Mouse (Mus musculus): ENCODE results near the gene Psg19. TPM values are rescaled to one million over a fixed set of nuclear protein-coding genes. Genes with fewer than 3 reads are reported as not detected.
"Not testable (repeated sequence)": the region's sequence is repeated elsewhere in the genome, so short reads cannot be mapped to it uniquely, and the experiment has no call there.

Gene Psg19
- total RNA-seq (2021): not detected
- long read RNA-seq, experiment 1: 0 reads
- long read RNA-seq, experiment 2: 0 reads

GRCm38 (mm10) chr7:18798420-18798819, at the start of gene Psg19:
Gene Psg19 (minus strand): TSS chr7:18798520.
- no peak for DNase-seq (ENCODE audit: low spot score)

GRCm38 (mm10) chr7:18844811-18845210, 46.5 kb upstream of the Psg19 start:
- no peak for DNase-seq (ENCODE audit: low spot score)

DNA sequence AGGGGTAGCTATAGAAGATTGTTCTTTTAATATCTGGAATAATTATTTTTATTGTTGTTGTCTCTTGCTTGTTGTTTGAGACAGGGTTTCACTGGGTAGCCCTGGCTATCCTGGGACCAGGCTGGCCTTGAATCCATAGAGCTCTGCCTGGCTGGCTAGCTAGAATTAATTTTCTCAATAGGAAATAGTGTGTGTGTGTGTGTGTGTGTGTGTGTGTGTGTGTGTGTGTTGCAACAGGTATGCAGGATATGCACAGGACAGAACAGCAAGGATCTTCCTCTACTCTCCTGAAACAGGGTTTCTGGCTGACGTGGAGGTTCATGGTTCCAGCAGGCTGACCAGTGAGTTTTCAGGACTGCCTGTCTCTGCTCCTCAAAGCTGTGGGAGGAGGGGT, 42.9 kb upstream of the Psg19 start:
- no peak for DNase-seq (ENCODE audit: low spot score)

DNA sequence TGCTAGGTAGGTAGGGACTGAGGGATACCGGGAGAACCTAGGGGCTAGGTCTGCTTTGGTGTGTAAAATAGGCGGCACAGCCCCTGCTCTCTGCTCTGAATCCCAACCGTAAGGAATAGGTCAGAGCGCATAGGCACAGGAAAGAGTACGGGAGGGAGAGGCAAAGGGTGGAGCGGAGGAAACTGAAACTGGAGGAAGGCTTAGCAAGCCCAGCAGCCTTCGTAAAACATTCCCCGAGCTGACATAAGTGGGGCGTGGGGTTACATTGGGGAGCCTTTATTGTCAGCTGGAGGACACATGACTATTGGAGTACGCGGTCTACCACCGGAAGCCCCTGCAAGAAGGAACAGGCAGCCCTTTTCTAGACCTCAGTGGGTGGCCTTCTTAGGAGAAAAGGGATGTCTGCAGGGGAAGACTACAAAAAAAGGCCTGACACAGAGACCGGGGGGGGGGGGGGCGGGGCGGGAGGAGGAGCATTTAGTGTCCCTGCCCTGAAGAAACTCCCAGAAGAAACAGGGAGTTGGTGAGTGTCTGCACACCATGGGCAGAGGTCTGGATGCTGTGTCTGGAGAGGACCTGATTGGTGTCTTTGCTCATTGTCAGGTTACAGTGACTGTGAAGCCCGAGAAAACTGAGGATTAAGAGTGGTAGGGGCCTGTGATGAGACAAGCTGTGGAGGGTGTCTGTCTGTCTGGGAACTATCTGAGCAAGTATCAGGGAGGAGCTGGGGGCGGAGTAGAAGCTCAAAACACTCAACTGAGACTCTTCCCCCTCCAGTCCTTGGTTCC, 42.3 kb upstream of the Psg19 start:
- DNase-seq (ENCODE audit: low spot score): peak; percentile 60

DNA sequence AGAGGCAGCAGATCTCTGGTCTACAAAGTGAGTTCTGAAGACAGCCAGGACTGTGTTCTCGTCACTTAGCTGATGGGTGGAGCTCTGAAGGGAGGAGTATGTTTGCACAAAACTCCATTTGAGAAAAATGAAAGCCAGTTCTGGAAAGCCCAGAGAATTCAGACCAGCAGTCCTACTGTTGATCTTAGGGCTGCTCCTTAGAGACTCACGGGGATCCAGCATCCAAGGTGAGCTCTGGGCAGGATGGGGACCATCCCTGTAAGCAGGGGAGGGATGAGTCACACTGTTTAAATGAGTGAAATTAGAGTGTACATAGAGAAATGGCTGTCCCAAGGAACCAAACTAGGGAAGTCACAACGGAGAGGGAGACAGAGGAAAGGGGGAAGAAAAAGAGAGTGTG, 41.5 kb upstream of the Psg19 start, which contains the start of gene Mill2:
Gene Mill2, plus strand, starts transcription at position 102 of the 400 bp plus-strand sequence.
- DNase-seq (ENCODE audit: low spot score): peak; percentile 32

- no peak for DNase-seq (ENCODE audit: low spot score)
Observed at GRCm38 (mm10) chr7:18832298-18832697, 34.0 kb upstream of the Psg19 start.

DNA sequence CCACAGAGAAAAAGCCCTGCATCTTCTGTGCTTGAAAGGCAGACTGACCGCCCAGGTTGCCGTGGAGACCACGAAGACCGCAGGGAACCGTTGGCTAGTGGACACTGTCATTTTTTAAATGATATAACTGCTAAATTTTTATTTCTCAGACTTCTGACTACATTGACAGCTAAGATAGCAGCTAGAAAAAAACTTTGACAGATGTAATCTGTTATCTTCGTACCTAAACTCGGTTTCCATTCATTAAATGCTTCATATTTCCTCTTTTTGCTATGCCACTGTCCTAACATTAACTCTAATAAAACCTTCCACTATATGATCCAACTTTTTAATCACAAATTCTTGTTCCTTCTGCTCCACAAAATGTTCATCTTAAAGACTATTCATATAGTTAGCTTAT, 31.2 kb upstream of the Psg19 start:
- no peak for DNase-seq (ENCODE audit: low spot score)

DNA sequence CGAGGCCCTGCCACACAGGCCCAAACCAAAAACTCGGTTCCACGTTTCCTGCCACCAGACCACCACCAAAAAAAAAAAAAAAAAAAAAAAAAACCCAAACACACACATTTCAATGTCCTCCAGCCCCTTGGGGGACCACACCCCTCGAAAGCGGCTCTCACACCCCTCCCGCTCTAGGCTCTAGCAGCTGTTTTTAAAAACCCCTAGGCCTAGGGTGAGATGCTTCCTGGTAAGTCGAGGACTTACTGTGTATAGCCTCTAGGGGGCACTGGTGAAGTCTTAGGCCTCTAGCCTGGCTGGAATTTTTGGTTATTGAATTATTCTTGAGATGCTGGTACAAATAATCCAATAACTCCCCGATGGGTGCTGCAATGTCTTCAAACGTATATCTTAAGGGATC, 30.3 kb upstream of the Psg19 start:
- peak; percentile 3 for DNase-seq (ENCODE audit: low spot score)

- DNase-seq (ENCODE audit: low spot score): no peak
Observed at GRCm38 (mm10) chr7:18827792-18828546, 29.6 kb upstream of the Psg19 start.

DNA sequence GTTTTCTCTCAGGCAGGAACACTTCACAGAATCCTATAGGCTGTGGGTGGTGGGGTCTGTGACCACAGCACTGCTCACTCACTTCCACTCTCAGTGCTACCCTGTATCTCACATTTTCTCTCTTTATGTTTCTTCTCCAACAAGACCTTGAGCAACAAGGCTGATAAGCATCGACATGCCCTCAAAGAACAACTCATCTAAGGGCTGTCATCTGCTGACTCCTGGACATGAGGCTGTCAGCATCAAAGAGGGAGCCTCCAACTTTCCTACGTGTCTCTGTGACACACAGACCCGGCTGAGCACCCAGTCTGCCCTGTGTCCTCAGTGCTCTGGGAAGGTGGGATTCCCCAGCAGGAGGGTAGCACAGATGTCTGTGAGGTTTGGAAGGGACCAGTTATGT, 23.2 kb upstream of the Psg19 start, which contains the start of gene Psg17:
Gene Psg17, minus strand, starts transcription at position 101 of the 400 bp plus-strand sequence.
- DNase-seq (ENCODE audit: low spot score): no peak

DNA sequence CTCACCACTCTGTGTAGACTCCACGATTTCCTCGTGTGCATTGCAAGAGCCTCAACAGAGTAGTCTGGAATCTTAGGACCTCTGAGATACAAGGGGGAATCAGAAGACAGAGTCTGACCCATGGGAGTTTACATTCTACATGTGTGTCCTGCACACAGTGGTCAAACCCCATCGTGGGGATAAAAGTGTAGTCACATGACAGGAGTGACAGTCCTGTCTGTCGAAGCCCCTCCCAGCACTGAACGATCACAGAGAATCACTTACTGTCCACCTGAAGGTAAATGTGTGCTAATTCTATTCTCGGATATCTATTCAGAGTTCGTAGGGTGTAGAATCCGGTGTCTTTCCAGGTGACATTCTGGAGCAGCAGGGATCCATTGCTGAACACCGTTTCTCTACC, 20.0 kb upstream of the Psg19 start:
- no peak for DNase-seq (ENCODE audit: low spot score)

GRCm38 (mm10) chr7:18803526-18803925, 5.2 kb upstream of the Psg19 start:
- no peak for DNase-seq (ENCODE audit: low spot score)

DNA sequence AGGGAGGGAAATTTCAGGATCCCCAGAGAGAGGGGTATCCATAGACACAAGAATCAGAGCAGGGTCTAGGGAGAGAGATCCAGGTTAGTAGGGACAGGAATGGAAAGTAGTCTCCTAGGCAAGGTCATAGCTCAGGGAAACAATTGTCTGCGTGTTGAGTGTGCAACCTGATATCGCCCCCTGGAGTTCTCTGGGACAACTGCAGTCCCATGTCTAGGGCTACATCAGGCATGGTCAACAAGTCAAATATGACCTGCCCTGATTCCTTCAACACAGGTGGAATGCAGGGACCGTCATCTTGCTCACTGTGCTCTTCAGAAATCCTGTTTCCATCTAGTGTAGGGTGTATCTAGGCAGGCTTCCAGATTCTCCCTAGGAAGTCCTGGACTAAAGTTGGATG, 809 bp upstream of the Psg19 start:
- no peak for DNase-seq (ENCODE audit: low spot score)

DNA sequence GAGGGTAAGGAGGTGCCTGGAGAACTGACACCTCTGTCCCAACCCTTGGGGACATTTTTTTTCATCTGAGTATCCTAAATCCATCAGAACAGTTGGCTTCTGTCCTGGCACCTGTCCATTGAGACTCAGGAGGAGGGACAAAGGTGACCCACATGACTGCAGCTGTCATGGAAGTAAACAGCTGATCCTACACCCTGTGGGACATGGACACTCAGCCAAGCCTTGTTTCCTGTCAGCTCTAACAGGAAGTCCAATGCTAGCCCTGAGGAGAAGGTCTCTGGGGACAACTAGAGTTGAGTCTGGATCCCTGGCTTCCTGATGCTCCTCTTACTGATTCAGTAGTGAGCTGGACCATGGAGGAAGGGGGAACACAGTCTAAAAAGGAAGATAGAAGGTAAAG, 7.6 kb downstream of the Psg19 start:
- not testable (repeated sequence) for DNase-seq (ENCODE audit: low spot score)

DNA sequence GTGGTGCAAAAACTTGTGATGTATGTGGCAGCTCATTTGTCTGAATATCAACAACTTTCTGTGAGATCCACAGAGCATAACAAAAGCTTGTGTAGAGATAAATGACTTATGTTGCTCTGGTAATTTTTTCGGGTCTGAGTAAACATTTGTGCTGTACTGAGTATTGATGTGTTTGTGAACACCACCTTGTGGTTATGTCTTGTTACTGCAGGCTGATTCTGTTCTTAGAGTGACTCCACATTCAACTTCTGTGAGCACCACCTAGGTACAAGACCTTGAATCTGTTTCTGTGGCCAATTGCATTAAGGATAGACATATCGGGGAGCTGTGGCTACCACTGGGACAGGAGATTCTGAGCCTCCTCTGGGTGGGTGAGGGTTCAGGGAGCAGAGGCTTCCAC, 17.0 kb downstream of the Psg19 start:
- not testable (repeated sequence) for DNase-seq (ENCODE audit: low spot score)

DNA sequence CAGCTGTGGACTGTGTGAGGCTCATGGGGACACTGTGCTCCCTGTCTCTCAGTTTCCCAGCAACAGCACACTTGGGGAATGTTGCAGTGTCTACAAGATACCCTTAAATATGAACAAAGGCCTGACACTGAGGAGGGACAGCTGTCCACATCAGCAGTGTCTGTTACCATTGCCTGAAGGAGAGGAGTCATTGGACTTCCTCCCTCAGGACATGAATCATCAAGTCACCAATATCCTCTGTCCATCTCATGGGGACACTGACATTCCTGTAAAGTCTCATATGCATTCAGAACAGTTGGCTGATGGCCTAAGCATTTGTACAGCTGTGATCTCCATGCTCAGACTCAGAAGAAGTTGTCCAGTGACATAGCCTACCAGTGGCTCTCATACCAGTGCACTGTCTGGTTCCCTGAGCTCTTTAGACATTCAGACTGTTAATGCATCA, 19.0 kb downstream of the Psg19 start:
- DNase-seq (ENCODE audit: low spot score): no peak

DNA sequence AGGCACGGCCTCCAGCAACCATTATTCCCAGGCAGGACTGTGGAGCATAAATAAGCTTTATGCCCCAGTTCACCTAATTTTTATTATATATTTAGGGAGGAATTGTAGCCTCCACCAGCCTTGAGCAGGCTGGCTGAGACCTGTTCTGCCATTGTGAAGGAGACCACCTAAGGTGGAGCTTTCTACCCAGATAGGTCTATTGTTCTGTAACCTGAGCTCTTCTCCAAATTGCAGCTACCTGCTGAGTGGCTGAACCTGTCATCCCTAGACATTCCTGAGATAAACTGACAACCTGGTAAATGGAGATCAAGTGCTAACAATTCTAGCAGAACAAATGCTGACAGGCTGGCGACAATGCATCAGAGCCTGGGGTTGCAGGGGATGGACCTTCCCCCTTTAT, 35.4 kb downstream of the Psg19 start:
- not testable (repeated sequence) for DNase-seq (ENCODE audit: low spot score)

GRCm38 (mm10) chr7:18760152-18760551, 38.2 kb downstream of the Psg19 start:
- DNase-seq (ENCODE audit: low spot score): not testable (repeated sequence)

DNA sequence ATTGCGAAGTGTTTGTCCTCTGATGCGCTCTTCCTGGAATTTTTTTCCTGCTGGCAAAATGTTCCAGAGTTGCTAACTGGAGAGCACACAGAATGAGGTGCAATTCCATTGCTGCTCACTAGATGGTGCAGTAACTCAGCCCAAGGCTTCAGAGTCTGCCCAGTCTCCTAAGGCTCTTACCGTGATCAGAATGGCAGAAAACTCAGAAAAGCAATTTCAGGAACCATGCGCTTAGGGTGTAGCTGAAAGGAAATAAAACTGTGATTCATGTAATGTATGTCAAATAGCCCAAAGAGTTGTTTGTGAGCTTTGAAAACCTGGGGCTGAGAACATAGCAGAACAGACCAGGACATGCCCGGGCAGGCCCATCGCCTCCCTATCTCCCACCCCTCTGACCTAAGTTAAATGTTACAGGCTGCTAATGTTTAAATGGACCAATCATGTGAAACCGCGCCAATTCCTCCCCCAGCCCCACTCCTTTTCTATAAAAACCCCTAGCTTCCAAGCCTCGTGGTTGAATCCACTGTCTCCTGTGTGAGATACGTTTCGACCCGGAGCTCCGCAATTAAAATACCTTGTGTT, 48.3 kb downstream of the Psg19 start:
- DNase-seq (ENCODE audit: low spot score): peak; percentile 35

DNA sequence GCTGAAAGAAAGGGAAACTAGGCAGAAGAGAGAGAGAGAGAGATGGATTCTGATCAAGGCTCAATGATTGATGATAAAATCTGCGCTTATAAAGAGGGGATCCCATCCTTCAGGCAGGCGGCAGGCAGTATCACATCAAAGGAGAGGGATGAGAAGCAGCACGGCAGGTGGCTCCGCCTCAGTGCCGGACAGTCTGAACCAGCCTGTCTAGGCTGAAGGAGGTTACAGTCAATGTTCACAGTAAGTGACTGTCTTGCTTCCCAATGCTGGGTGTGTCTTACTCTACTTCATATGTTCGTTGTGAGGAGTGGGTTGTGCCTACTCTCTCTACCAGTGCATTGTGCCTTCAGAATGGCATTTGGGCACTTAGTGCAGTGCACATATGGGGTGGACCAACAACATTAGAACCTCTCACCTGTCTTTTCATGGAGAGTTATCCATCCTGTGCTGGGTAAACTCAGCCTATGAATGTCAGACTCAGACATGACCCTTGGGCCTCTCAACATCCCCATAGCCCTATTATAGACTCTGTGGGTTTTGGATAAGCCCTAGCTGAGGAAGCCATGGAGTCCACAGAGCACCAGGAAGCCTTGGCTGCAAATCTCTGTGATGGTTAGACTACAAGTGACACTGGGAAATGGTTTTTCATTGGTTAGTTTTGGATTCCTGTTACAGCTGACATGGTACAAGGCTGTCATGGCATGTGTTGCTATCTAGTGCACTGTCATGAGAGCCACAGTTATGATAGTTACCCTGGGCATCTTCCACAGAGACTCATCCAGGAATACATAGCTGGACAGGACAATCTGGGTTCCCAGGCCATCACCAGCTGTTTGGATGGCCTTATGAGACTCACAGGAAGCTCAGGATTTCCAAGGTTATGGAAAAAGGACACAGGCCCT, 49.1 kb downstream of the Psg19 start:
- DNase-seq (ENCODE audit: low spot score): no peak

DNA sequence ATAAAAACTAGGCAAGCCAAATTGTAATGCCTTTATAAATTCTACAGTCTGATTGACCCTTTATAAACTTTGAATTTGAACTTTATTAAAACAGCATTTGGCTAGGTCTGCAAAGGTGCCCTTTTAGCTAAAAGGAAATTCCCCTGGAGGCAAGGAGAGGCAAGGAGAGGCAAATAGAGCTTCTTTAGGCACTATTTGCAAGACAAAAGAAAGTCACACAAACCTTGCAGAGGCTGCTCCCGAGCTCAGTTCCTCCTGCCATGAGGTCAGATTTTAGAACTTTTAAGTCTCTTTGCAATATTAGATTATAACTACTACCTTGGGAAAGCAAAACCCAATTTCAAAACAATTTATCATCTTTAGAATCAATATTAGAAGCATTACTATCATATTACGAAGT, 50.9 kb downstream of the Psg19 start:
- DNase-seq (ENCODE audit: low spot score): not testable (repeated sequence)
